Mouse (Mus musculus) heart, embryonic 16.5 days (tissue): ENCODE results near the gene Oas1f. TPM values are rescaled to one million over a fixed set of nuclear protein-coding genes. Genes with fewer than 3 reads are reported as not detected.
"Not testable (repeated sequence)": the region's sequence is repeated elsewhere in the genome, so short reads cannot be mapped to it uniquely, and the experiment has no call there.

ENCODE experiments used
- ATAC-seq: fragments of 200-750 bp; cut with Nextera tagmentation; replicated peaks from 2 replicates; pipeline ENCODE4 v1.8.0; 2017; ENCODE audit warnings: moderate number of reproducible peaks; ENCODE audit not compliant: insufficient read depth, low FRiP score; ENCODE audit errors: extremely low read depth
- H3K27ac ChIP-seq: fragments of 300-500 bp; sonication (generic); 2 replicates; pipeline ENCODE4 v1.5.1; 2014; ENCODE audit warnings: mild to moderate bottlenecking, low read length, control low read depth, moderate library complexity
- H3K27me3 ChIP-seq: fragments of 300-500 bp; sonication (generic); 2 replicates; pipeline ENCODE4 v1.6.1; 2014; ENCODE audit warnings: low read length, mixed read lengths; ENCODE audit not compliant: control insufficient read depth, insufficient read depth
- H3K36me3 ChIP-seq: fragments of 300-500 bp; sonication (generic); 2 replicates; pipeline ENCODE4 v1.6.1; 2014; ENCODE audit not compliant: control insufficient read depth, insufficient read depth
- H3K4me1 ChIP-seq: fragments of 300-500 bp; sonication (generic); 2 replicates; pipeline ENCODE4 v1.6.1; 2014; ENCODE audit warnings: low read length, mixed read lengths; ENCODE audit not compliant: control insufficient read depth, insufficient read depth
- H3K4me2 ChIP-seq: fragments of 300-500 bp; sonication (generic); 2 replicates; pipeline ENCODE4 v1.6.1; 2014; ENCODE audit warnings: low read depth, mild to moderate bottlenecking, control low read depth, low read length
- H3K4me3 ChIP-seq: fragments of 300-500 bp; sonication (generic); 2 replicates; pipeline ENCODE4 v1.5.1; 2014; ENCODE audit warnings: mild to moderate bottlenecking, control low read depth, low read length
- H3K9ac ChIP-seq: fragments of 300-500 bp; sonication (generic); 2 replicates; pipeline ENCODE4 v1.6.1; 2014; ENCODE audit warnings: low read length, control low read depth
- H3K9me3 ChIP-seq: fragments of 300-500 bp; sonication (generic); replicated peaks from 2 replicates; pipeline ENCODE4 v1.6.1; 2016; ENCODE audit warnings: low read length; ENCODE audit not compliant: control insufficient read depth
- WGBS: fragments of 180-500 bp; shearing (Covaris S2); extraction: QIAGEN DNeasy Blood & Tissue Kit; methylation state at CpG from one replicate; pipeline ENCODE4 v1.1.7; 2014; 5-methylcytosine and 5-hydroxymethylcytosine counted together
- microRNA-seq: library from miRNA; unstranded; fragments of <30 nt; microRNA quantifications from one replicate; pipeline ENCODE4, GENCODE M21; 2017
- polyA plus RNA-seq: library from polyadenylated mRNA; unstranded; fragments of >200 nt; fragmentation: Nextera tagmentation; extraction: Ambion mirVana; gene quantifications from 2 replicates; pipeline ENCODE4 v1.2.1, GENCODE M21; 2015

Oas1f gene
- polyA plus RNA-seq, 1 experiment from 2014 or later = 0.12 TPM

- whole genome bisulfite sequencing = 83% methylated on average over 11 of the region's 11 CpGs
- no peaks in the 10 kb centered on the region; the same call in 1 of the 2 replicates for H3K9me3 ChIP-seq
- no peak for ATAC-seq
- H3K4me1 ChIP-seq = no peaks in the 10 kb centered on the region
- H3K4me3 ChIP-seq = no peak overlapping the region
- H3K4me2 ChIP-seq = no peak overlapping the region
- no peaks in the 10 kb centered on the region for H3K27me3 ChIP-seq
- no peak overlapping the region for H3K27ac ChIP-seq
- H3K9ac ChIP-seq = no peak overlapping the region
- no peaks in the 10 kb centered on the region for H3K36me3 ChIP-seq
These were observed 48.2 kb downstream of the Oas1f start for GRCm38 (mm10) chr5:120895231-120895900.

- Histone ChIP-seq H3K4me2 (no peak overlapping the region), H3K36me3 (no peaks in the 10 kb centered on the region), H3K4me1 (no peaks in the 10 kb centered on the region), H3K27ac (no peak overlapping the region), H3K9me3 (no peaks in the 10 kb centered on the region; the same call in 1 of the 2 replicates), H3K9ac (no peak overlapping the region), H3K27me3 (no peaks in the 10 kb centered on the region), H3K4me3 (no peak overlapping the region)
- 78% methylated on average over 6 of the region's 6 CpGs for WGBS
- no peak for ATAC-seq
These were observed 51.1 kb downstream of the Oas1f start for GRCm38 (mm10) chr5:120898307-120898706.

GRCm38 (mm10) chr5:120898726-120899125 lies 51.6 kb downstream of the Oas1f start:
- Histone ChIP-seq H3K4me3 (no peak overlapping the region), H3K36me3 (no peaks in the 10 kb centered on the region), H3K27me3 (no peaks in the 10 kb centered on the region), H3K9ac (no peak overlapping the region), H3K4me2 (no peak overlapping the region), H3K4me1 (no peaks in the 10 kb centered on the region), H3K27ac (no peak overlapping the region), H3K9me3 (no peaks in the 10 kb centered on the region; the same call in 1 of the 2 replicates)
- no peak for ATAC-seq

- H3K4me3 ChIP-seq = no peak overlapping the region
- 41% methylated on average over 1 of the region's 1 CpGs for WGBS
- H3K9me3 ChIP-seq = no peaks in the 10 kb centered on the region; the same call in 1 of the 2 replicates
- no peak overlapping the region for H3K4me2 ChIP-seq
- no peak for ATAC-seq
- no peaks in the 10 kb centered on the region for H3K4me1 ChIP-seq
- no peaks in the 10 kb centered on the region for H3K36me3 ChIP-seq
- H3K27ac ChIP-seq = no peak overlapping the region
- no peak overlapping the region for H3K9ac ChIP-seq
- no peaks in the 10 kb centered on the region for H3K27me3 ChIP-seq
These were observed 53.5 kb downstream of the Oas1f start for GRCm38 (mm10) chr5:120900666-120901065.

- ATAC-seq = no peak
- Histone ChIP-seq H3K36me3 (no peaks in the 10 kb centered on the region), H3K9me3 (no peaks in the 10 kb centered on the region; the same call in 1 of the 2 replicates), H3K4me3 (no peak overlapping the region), H3K9ac (no peak overlapping the region), H3K4me2 (no peak overlapping the region), H3K4me1 (no peaks in the 10 kb centered on the region), H3K27me3 (no peaks in the 10 kb centered on the region), H3K27ac (no peak overlapping the region)
- WGBS = 83% methylated on average over 5 of the region's 5 CpGs
These were observed 54.9 kb downstream of the Oas1f start for GRCm38 (mm10) chr5:120902056-120902455.

DNA sequence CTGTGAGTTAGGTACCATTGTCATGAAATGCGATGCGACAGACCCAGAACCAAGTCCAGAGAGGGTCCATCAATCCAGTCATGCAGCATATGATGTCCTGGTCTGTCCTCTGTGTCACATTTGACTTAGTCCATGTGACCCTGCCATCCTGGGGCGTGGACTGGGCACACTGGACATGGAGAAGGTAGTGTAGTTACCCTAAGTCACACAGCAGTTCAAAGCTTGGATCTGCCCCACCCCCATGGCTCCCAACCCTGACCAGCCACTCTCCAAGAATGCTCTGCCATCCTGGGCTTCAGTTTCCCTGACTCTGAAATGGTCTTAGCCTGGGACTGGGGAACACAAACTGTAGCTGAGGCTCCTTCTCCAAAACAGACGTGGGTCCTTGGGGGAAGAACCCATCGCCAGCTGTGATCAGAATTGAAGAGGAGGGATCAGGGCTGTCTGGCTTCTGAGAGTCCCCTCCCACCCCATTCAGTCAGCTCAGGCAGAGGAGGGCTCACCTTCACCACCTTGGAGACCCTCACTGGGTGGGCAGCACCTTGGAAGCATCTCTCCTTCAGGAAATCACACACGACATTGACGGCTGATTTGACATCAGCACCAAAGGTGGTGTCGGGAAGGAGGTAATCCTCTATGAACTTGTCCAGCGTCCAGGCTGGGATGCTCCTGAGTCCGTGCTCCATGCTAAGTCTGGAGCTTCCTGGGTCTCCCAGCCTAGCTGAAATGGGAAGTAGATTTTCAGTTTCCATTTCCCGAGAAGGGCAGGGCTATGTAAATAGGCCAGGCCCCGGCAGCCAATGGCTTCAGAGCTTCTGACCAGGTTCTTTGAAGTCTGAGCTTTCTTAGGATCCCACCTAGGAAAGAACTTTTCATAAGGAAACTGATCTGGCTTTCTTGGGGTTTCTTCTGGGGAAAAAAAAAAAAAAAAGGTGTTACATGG lies 59.9 kb downstream of the Oas1f start, which contains the start of gene Oas1a:
Gene Oas1a (minus strand): TSS at position 731 of the 943 bp plus-strand sequence.
- not testable (repeated sequence) for H3K27me3 ChIP-seq, H3K36me3 ChIP-seq, H3K27ac ChIP-seq, H3K9me3 ChIP-seq, H3K4me2 ChIP-seq, H3K4me1 ChIP-seq, H3K4me3 ChIP-seq, H3K9ac ChIP-seq, ATAC-seq
- 34% methylated on average over 8 of the region's 12 CpGs for WGBS

Small RNA genes lying within 50 kb of the gene (microRNA-seq; reads per million reads assigned to microRNA genes)
- not detected for gene Gm22907

Other genes starting within 250 kb of the Oas1f start
- gene Rita1, start 234.8 kb upstream of the Oas1f start, polyA plus RNA-seq = 13.2 and 14.0 TPM in 2 replicates
- 30.2 and 35.0 TPM in 2 replicates for gene Ddx54, start 234.6 kb upstream of the Oas1f start, polyA plus RNA-seq
- gene Cfap73, start 213.1 kb upstream of the Oas1f start, polyA plus RNA-seq = 0.49 TPM in 1 of 2 replicates, not detected in the other
- 0.70 and 0.74 TPM in 2 replicates for gene Rasal1, start 198.6 kb upstream of the Oas1f start, polyA plus RNA-seq
- 6.7 and 11.2 TPM in 2 replicates for gene Dtx1, start 135.4 kb upstream of the Oas1f start, polyA plus RNA-seq
- gene Oas2, start 97.5 kb upstream of the Oas1f start, polyA plus RNA-seq = 0.22 and 0.46 TPM in 2 replicates
- gene Oas3, start 69.7 kb upstream of the Oas1f start, polyA plus RNA-seq = 0.59 and 0.80 TPM in 2 replicates
- not detected in 2 replicates for gene Oas1e, start 51.8 kb upstream of the Oas1f start, polyA plus RNA-seq
- 0.60 and 0.77 TPM in 2 replicates for gene Oas1c, start 34.9 kb upstream of the Oas1f start, polyA plus RNA-seq
- gene Oas1h, start 14.1 kb downstream of the Oas1f start, polyA plus RNA-seq = not detected in 2 replicates
- gene Oas1g, start 40.2 kb downstream of the Oas1f start, polyA plus RNA-seq = 0.67 and 0.85 TPM in 2 replicates
- 1.6 and 2.4 TPM in 2 replicates for gene Oas1a, start 60.2 kb downstream of the Oas1f start, polyA plus RNA-seq
- 0.09 TPM in 1 of 2 replicates, not detected in the other for gene Oas1d, start 67.2 kb downstream of the Oas1f start, polyA plus RNA-seq
- not detected in 2 replicates for gene Rph3a, start 162.7 kb downstream of the Oas1f start, polyA plus RNA-seq